Mouse (Mus musculus) midbrain, embryonic 11.5 days (tissue): ENCODE results near the gene Tas2r135. TPM values are rescaled to one million over a fixed set of nuclear protein-coding genes. Genes with fewer than 3 reads are reported as not detected.

Experiments used
- ATAC-seq: fragments of 200-750 bp; cut with Nextera tagmentation; 2 replicates; pipeline ENCODE4 v1.8.0; 2017; ENCODE audit warnings: moderate TSS enrichment, moderate library complexity; ENCODE audit not compliant: low FRiP score
- DNase-seq: peaks from one replicate; pipeline ENCODE4 v3.0.0; 2015; ENCODE audit warnings: low spot score; ENCODE audit errors: missing footprints
- H3K27ac ChIP-seq: fragments of 300-500 bp; sonication (generic); 2 replicates; pipeline ENCODE4 v1.5.1; 2014; ENCODE audit warnings: low read depth, low read length
- H3K27me3 ChIP-seq: fragments of 300-500 bp; sonication (generic); 2 replicates; pipeline ENCODE4 v1.6.1; 2014; ENCODE audit warnings: mild to moderate bottlenecking, low read length, moderate library complexity, mixed read lengths; ENCODE audit not compliant: control insufficient read depth, insufficient read depth
- H3K36me3 ChIP-seq: fragments of 300-500 bp; sonication (generic); 2 replicates; pipeline ENCODE4 v1.6.1; 2014; ENCODE audit warnings: mild to moderate bottlenecking, low read length, moderate library complexity, mixed read lengths; ENCODE audit not compliant: control insufficient read depth, insufficient read depth
- H3K4me1 ChIP-seq: fragments of 300-500 bp; sonication (generic); 2 replicates; pipeline ENCODE4 v1.6.1; 2014; ENCODE audit warnings: low read length; ENCODE audit not compliant: control insufficient read depth, insufficient read depth
- H3K4me2 ChIP-seq: fragments of 300-500 bp; sonication (generic); 2 replicates; pipeline ENCODE4 v1.6.1; 2014; ENCODE audit warnings: mild to moderate bottlenecking, moderate library complexity
- H3K4me3 ChIP-seq: fragments of 300-500 bp; sonication (generic); 2 replicates; pipeline ENCODE4 v1.5.1; 2014; ENCODE audit warnings: low read depth, low read length
- H3K9ac ChIP-seq: fragments of 300-500 bp; sonication (generic); 2 replicates; pipeline ENCODE4 v1.6.1; 2014; ENCODE audit warnings: low read length
- H3K9me3 ChIP-seq: fragments of 300-500 bp; sonication (generic); 2 replicates; pipeline ENCODE4 v1.6.1; 2016; ENCODE audit warnings: low read length; ENCODE audit not compliant: control insufficient read depth
- WGBS: fragments of 180-500 bp; shearing (Covaris S2); extraction: QIAGEN DNeasy Blood & Tissue Kit; methylation state at CpG from one replicate; pipeline ENCODE4 v1.1.7; 2014; 5-methylcytosine and 5-hydroxymethylcytosine counted together
- polyA plus RNA-seq: library from polyadenylated mRNA; unstranded; fragments of >200 nt; fragmentation: Nextera tagmentation; extraction: Ambion mirVana; gene quantifications from 2 replicates; pipeline ENCODE4 v1.2.1, GENCODE M21; 2014

Tas2r135 gene
- polyA plus RNA-seq, 1 experiment from 2014 or later = not detected

- Histone ChIP-seq H3K4me1 (no peaks in the 10 kb centered on the region), H3K4me3 (no peak overlapping the region), H3K27ac (no peak overlapping the region), H3K9ac (no peak overlapping the region), H3K4me2 (no peak overlapping the region), H3K9me3 (no peaks in the 10 kb centered on the region), H3K36me3 (no peaks in the 10 kb centered on the region), H3K27me3 (no peaks in the 10 kb centered on the region)
- ATAC-seq (no peak), DNase-seq (no peak)
- WGBS = 89% methylated on average over 3 of the region's 3 CpGs
Measured at GRCm38 (mm10) chr6:42398285-42398684, 6.9 kb upstream of the Tas2r135 start.

DNA sequence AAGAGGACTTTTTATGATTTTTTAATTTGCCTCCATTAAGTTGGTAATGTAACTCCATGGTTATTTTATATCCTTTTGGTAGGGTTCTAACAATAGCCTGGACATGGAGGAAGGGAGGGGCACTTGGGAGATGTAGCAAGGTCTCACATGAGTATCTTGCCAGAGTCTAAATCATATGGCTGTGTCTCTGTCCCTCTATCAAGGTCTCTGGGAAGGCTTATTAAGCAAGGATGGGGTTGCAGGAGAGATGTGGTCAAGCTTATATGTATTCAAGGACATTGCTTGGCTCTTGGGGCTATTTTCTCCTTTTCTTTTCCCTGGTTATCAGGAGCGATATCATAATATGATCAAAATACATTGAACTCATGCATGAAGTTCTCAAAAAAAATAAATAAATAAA lies 6.2 kb upstream of the Tas2r135 start:
- no peak for ATAC-seq
- H3K4me2 ChIP-seq = no peak overlapping the region
- H3K36me3 ChIP-seq = no peaks in the 10 kb centered on the region
- no peak for DNase-seq
- H3K9me3 ChIP-seq = no peaks in the 10 kb centered on the region
- WGBS = 100% methylated on average over 1 of the region's 1 CpGs
- no peaks in the 10 kb centered on the region for H3K4me1 ChIP-seq
- no peak overlapping the region for H3K9ac ChIP-seq
- H3K4me3 ChIP-seq = no peak overlapping the region
- H3K27ac ChIP-seq = no peak overlapping the region
- no peaks in the 10 kb centered on the region for H3K27me3 ChIP-seq

- Histone ChIP-seq H3K9ac (no peak within 1 kb of the TSS), H3K27ac (no peak within 1 kb of the TSS), H3K27me3 (no peaks in the 10 kb centered on the region), H3K4me1 (no peaks in the 10 kb centered on the region), H3K36me3 (no peaks in the 10 kb centered on the region), H3K9me3 (no peaks in the 10 kb centered on the region), H3K4me2 (no peak within 1 kb of the TSS), H3K4me3 (no peak within 1 kb of the TSS)
- WGBS = 81% methylated on average over 1 of the region's 1 CpGs
- ATAC-seq (no peak), DNase-seq (no peak)
Measured at GRCm38 (mm10) chr6:42399938-42400337, 5.3 kb upstream of the Tas2r135 start, which contains the start of gene Tas2r143. Gene Tas2r143, plus strand, starts transcription at chr6:42400238.

- Histone ChIP-seq H3K4me3 (no peak overlapping the region), H3K36me3 (no peaks in the 10 kb centered on the region), H3K27ac (no peak overlapping the region), H3K4me2 (no peak overlapping the region), H3K9ac (no peak overlapping the region), H3K9me3 (no peaks in the 10 kb centered on the region), H3K27me3 (no peaks in the 10 kb centered on the region), H3K4me1 (no peaks in the 10 kb centered on the region)
- ATAC-seq (no peak), DNase-seq (no peak)
- WGBS = 86% methylated on average over 2 of the region's 2 CpGs
Measured at GRCm38 (mm10) chr6:42419443-42419842, 14.2 kb downstream of the Tas2r135 start.

- Histone ChIP-seq H3K36me3 (no peaks in the 10 kb centered on the region), H3K4me2 (no peak overlapping the region), H3K4me1 (no peaks in the 10 kb centered on the region), H3K9me3 (no peaks in the 10 kb centered on the region), H3K4me3 (no peak overlapping the region), H3K27me3 (no peaks in the 10 kb centered on the region), H3K27ac (no peak overlapping the region), H3K9ac (no peak overlapping the region)
- DNase-seq (no peak), ATAC-seq (no peak)
- 81% methylated on average over 2 of the region's 2 CpGs for WGBS
Measured at GRCm38 (mm10) chr6:42421439-42421838, 16.2 kb downstream of the Tas2r135 start.

DNA sequence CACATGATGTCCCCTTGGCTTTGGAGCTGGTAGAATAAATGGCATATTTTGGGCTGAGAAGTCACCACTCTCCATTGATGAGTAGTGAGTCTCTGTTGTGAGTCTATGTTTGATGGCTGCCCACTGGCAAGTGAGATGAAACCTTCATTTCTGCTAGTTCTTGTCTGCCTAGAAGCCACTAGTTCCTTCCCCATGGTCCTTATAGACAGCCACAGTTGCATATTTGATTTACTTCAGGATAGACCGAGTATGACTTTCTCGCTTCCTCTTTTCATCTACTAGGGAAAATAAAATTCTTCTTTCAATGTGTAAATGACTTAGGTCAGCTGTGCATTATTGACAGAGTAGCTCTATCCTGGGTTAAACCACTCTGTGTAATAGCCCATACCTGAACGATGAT lies 19.2 kb downstream of the Tas2r135 start:
- no peaks in the 10 kb centered on the region for H3K4me1 ChIP-seq
- H3K27ac ChIP-seq = no peak overlapping the region
- WGBS = 94% methylated on average over 3 of the region's 3 CpGs
- DNase-seq = no peak
- no peaks in the 10 kb centered on the region for H3K27me3 ChIP-seq
- no peak for ATAC-seq
- no peak overlapping the region for H3K4me3 ChIP-seq
- H3K9ac ChIP-seq = no peak overlapping the region
- no peak overlapping the region for H3K4me2 ChIP-seq
- H3K9me3 ChIP-seq = no peaks in the 10 kb centered on the region
- H3K36me3 ChIP-seq = no peaks in the 10 kb centered on the region

GRCm38 (mm10) chr6:42426337-42426736 lies 21.1 kb downstream of the Tas2r135 start:
- ATAC-seq = no peak
- 88% methylated on average over 4 of the region's 4 CpGs for WGBS
- no peaks in the 10 kb centered on the region for H3K9me3 ChIP-seq
- DNase-seq = no peak
- H3K4me1 ChIP-seq = no peaks in the 10 kb centered on the region
- H3K27me3 ChIP-seq = no peaks in the 10 kb centered on the region
- H3K4me3 ChIP-seq = no peak overlapping the region
- H3K9ac ChIP-seq = no peak overlapping the region
- no peak overlapping the region for H3K4me2 ChIP-seq
- H3K27ac ChIP-seq = no peak overlapping the region
- no peaks in the 10 kb centered on the region for H3K36me3 ChIP-seq

- Histone ChIP-seq H3K27ac (no peak overlapping the region), H3K27me3 (no peaks in the 10 kb centered on the region), H3K4me1 (no peaks in the 10 kb centered on the region), H3K9ac (no peak overlapping the region), H3K4me2 (no peak overlapping the region), H3K9me3 (no peaks in the 10 kb centered on the region), H3K36me3 (no peaks in the 10 kb centered on the region), H3K4me3 (no peak overlapping the region)
- WGBS = 62% methylated on average over 2 of the region's 2 CpGs
- DNase-seq = no peak
- ATAC-seq = no peak
Measured at GRCm38 (mm10) chr6:42433554-42433953, 28.3 kb downstream of the Tas2r135 start.

DNA sequence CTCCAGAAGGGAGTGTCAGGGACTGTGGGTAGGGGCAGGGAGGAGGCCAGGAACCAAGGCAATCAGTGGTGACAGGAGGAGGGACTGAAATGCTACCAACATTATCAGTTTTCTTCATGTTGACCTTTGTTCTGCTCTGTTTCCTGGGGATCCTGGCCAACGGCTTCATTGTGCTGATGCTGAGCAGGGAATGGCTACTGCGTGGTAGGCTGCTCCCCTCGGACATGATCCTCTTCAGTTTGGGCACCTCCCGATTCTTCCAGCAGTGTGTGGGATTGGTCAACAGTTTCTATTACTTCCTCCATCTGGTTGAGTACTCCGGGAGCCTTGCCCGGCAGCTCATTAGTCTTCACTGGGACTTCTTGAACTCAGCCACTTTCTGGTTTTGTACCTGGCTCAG lies 29.2 kb downstream of the Tas2r135 start, which contains the start of gene Tas2r126:
Gene Tas2r126, plus strand, starts transcription at position 90 of the 400 bp plus-strand sequence.
- H3K9ac ChIP-seq = no peak within 1 kb of the TSS
- no peak within 1 kb of the TSS for H3K4me3 ChIP-seq
- DNase-seq (no peak), ATAC-seq (no peak)
- H3K27me3 ChIP-seq = no peaks in the 10 kb centered on the region
- H3K36me3 ChIP-seq = no peaks in the 10 kb centered on the region
- no peak within 1 kb of the TSS for H3K27ac ChIP-seq
- H3K9me3 ChIP-seq = no peaks in the 10 kb centered on the region
- H3K4me2 ChIP-seq = no peak within 1 kb of the TSS
- no peaks in the 10 kb centered on the region for H3K4me1 ChIP-seq
- WGBS = 79% methylated on average over 6 of the region's 6 CpGs

DNA sequence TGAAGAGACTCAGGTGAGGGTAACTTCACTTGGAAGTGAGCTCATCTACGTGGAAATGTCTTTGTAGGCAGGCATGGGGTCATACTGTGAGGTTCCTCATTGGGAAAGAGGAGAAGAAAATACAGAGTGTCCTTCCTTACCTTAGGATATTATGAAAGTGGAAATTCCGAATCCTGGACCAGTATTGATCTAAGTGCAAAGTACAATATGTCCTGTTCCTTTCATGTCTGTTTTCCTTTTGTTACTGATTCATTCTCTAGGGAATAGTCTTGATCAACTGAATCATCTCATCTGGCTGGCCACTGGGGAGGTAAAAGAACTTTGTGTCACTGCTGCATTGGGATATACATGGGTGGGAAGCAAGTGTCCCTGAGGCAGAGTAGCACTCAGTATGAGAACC lies 30.3 kb downstream of the Tas2r135 start:
- Histone ChIP-seq H3K4me1 (no peaks in the 10 kb centered on the region), H3K4me2 (no peak overlapping the region), H3K27me3 (no peaks in the 10 kb centered on the region), H3K9me3 (no peaks in the 10 kb centered on the region), H3K4me3 (no peak overlapping the region), H3K36me3 (no peaks in the 10 kb centered on the region), H3K27ac (no peak overlapping the region), H3K9ac (no peak overlapping the region)
- no peak for ATAC-seq
- DNase-seq = no peak
- 74% methylated on average over 2 of the region's 2 CpGs for WGBS
